Mouse (Mus musculus): ENCODE data around the gene Zfp451. TPM values are rescaled to one million over a fixed set of nuclear protein-coding genes. Genes with fewer than 3 reads are reported as not detected.
A peak's percentile ranks its signal among the peaks of the same experiment; 100 is the strongest.
"Not testable (repeated sequence)": the region's sequence is repeated elsewhere in the genome, so short reads cannot be mapped to it uniquely, and the experiment has no call there.

Zfp451 gene
- total RNA-seq (2021) = 10 to 100 TPM; 59.9 to 64.7 TPM
- long read RNA-seq, experiment 1, full-length matches to known transcripts = 28 of 45 reads
- long read RNA-seq, experiment 1, partial matches to known transcripts = 8 of 45 reads
- long read RNA-seq, experiment 1, other reads (novel, unspliced or antisense) = 9 of 45 reads
- long read RNA-seq, experiment 2, full-length matches to known transcripts = 30 of 36 reads
- long read RNA-seq, experiment 2, partial matches to known transcripts = 1 of 36 reads
- long read RNA-seq, experiment 2, other reads (novel, unspliced or antisense) = 5 of 36 reads

DNA sequence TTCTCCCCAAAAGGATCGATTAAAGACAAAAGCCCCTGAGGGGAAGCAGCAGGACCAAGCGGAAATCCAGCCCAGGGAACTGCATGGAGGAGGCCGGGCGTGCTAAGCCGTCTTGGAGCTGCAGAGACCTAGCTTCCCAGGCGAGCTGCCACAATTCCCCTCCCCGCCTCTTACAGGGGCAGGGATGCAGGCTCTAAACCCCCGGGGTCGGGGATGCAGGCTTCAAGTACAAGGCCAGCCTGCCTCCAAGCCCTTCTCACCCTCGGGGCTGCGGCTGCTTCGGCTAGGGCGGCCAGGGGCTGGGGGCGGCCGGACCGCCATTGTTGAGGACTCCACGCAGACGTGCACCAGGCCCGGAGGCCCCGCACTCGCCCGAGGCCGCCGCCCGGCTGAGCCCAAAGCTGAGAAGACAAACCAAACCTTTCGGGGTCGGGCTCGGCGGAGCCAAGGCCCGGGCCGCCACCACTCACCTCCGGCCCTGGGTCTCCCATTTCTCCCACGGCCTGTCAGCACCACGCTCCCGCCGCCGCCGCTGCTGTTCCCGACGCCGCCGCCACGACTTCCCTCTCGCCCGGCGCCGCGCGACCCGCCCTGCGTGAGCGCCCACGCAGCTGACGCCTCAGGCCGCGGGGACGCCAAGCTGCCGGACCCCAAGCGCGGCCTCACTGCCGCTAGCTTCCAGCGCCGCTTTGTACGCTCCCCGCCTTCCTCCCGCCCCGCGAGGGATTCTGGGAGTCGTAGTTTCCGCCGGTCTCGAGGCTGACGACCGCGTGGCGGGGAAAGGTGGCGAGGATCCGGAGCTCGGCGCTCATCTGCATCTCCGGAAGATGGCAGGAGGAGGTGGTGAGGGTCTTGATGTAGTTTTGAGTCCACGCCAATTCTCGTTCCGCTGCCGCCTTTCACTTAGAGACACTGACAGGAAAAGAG lies at the start of gene Zfp451:
Gene Zfp451 (minus strand): TSS at position 728 of the 927 bp plus-strand sequence.
- peak; percentile 91 to 93 for DNase-seq (ENCODE audit: extremely low spot score in 1 of 2, low spot score in 2 of 2)
- peak within 1 kb of the TSS; percentile 84 for H3K4me3 ChIP-seq
- TF ChIP-seq CTCF (IDR thresholded peaks at IDR 0.05) = peak; percentile 44
- peak within 1 kb of the TSS; percentile 95 for H3K27ac ChIP-seq
- intact Hi-C loops (cut with DNase I) = no loop called here

DNA sequence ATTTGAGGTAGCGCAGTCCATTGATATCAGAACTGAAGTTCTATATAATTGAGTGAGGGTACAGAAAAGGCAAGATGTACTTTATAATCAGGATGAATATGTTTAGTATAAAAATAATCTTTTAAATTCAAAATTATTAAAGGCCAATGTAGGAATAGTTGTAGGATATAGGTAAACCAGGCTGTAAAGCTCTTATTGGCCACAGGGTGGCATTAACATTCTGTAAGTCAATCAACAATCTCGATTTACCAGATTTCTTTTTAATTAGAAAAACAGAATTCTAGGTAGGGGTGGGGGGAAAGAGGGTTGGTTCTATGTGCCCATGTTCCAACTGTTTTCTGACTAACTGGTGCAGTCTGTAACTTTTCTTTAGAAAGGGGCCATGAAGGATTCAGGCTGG lies 32.4 kb upstream of the Zfp451 start:
- no peak overlapping the region for H3K4me3 ChIP-seq
- peak; percentile 37 for TF ChIP-seq CTCF (IDR thresholded peaks at IDR 0.05)
- intact Hi-C loops (cut with DNase I) = no loop called here

DNA sequence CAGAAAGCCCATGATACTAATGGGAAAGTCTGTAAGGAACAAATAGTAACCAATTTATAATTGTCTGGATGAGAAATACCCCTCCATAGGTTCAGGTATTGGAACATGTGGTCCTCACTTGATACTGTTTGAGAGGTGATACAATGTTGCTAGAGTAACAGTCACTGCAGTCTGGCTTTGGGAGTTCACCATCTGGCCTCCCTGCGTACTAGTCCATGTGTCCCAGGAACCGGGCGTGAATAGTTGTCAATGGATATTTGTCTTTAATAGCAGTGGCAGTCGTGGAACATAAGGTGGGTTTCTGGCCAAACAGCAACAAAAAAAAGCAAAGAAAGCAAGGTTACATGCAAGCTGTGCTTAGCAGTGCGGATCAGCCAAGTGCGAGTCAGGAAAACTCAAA lies 29.4 kb upstream of the Zfp451 start:
- no peak for TF ChIP-seq CTCF (IDR thresholded peaks at IDR 0.05)
- Histone ChIP-seq H3K4me3 (no peak overlapping the region), H3K27ac (no peak overlapping the region)
- no peak for DNase-seq (ENCODE audit: extremely low spot score in 1 of 2, low spot score in 2 of 2)
- intact Hi-C loops (cut with DNase I) = no loop called here

More for the DNA sequence above, 32.4 kb upstream of the Zfp451 start:
- no peak overlapping the region for H3K27ac ChIP-seq
- DNase-seq (ENCODE audit: extremely low spot score in 1 of 2, low spot score in 2 of 2) = no peak

DNA sequence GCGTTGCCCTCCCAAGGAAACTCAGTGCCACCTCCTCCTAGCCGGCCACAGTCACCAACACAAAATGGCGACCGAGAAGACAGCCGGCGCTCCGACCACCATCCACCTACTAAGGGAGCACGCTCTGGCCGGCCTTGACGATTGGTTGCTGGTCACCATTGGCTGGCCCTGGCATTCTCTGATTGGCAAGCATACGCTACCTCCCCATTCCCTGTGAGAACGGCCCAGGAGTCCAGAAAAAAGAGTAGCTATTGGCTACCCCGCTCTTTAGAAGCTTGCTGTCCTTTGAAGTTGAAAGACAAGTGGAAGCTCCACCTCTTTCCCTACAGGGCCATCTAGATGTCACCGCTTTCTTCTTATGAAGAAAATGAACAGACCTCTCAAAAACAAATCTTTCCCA lies 24.6 kb upstream of the Zfp451 start:
- H3K27ac ChIP-seq; H3K4me3 ChIP-seq; intact Hi-C loops (cut with DNase I); DNase-seq (ENCODE audit: extremely low spot score in 1 of 2, low spot score in 2 of 2): not testable (repeated sequence)

DNA sequence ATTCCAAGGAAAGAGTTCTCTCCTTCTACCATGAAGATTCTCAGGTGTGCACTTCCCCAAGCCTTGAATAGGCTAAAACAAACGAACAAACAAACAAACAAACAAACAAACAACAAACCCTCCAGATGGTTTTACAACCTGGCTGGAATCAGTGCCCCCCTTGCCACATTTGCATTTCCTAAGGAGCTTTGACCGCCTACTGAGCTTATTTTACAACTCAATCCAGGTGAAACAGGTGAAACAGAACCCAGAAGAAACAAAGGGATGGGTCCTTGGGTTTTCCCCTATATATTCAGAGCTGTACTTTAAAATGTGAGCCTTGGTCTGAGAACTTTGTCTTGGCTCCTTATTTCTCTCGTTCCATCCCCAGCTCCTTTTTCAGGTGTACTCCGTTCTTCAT lies 16.2 kb upstream of the Zfp451 start:
- no peak for DNase-seq (ENCODE audit: extremely low spot score in 1 of 2, low spot score in 2 of 2)
- Histone ChIP-seq H3K4me3 (no peak overlapping the region), H3K27ac (no peak overlapping the region)
- no peak for TF ChIP-seq CTCF (IDR thresholded peaks at IDR 0.05)
- intact Hi-C loops (cut with DNase I) = no loop called here

DNA sequence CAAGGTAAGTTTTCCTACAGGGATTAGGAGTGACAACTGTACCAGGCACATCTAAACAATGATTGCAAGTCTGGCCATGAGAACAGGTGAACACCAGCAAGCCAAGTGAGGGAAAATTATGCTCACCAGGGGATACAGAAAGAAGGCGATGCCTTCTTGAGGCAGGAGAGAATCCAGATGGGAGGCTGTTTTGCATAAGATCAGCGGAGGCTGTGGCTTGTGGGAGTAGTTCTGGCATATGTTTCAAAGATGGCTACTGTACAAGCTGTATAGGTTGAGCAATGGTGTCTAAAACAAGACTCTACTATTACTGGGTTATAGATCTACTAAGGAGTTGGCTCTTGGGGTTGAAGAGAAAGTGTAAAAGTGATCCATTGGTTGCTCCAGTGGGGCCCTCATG lies 3.5 kb upstream of the Zfp451 start:
- no peak for TF ChIP-seq CTCF (IDR thresholded peaks at IDR 0.05)
- intact Hi-C loops (cut with DNase I) = no loop called here
- no peak overlapping the region for H3K4me3 ChIP-seq
- no peak for DNase-seq (ENCODE audit: extremely low spot score in 1 of 2, low spot score in 2 of 2)
- H3K27ac ChIP-seq = no peak overlapping the region; the same call in 1 of the 2 replicates

DNA sequence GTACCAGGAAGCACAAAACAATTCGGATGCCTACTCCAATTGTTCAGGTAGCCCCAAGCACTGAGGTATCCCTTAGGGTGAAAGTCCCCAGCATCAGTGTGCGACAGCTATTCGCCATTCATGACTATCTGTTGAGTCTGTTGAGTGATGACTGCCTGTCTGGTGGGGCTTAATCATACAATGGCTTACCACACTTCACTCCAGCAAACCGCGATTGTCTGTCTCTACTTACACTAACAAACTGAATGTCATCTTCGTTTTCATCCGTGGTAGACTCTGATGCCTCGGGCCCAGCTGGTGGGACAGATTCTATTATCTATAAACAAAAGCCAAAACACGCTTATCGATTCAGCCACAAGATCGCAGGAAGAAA lies 914 bp downstream of the Zfp451 start:
- intact Hi-C loops (cut with DNase I) = no loop called here
- DNase-seq (ENCODE audit: extremely low spot score in 1 of 2, low spot score in 2 of 2) = no peak
- Histone ChIP-seq H3K4me3 (peak overlapping the region; percentile 84), H3K27ac (peak overlapping the region; percentile 95)
- no peak for TF ChIP-seq CTCF (IDR thresholded peaks at IDR 0.05)

DNA sequence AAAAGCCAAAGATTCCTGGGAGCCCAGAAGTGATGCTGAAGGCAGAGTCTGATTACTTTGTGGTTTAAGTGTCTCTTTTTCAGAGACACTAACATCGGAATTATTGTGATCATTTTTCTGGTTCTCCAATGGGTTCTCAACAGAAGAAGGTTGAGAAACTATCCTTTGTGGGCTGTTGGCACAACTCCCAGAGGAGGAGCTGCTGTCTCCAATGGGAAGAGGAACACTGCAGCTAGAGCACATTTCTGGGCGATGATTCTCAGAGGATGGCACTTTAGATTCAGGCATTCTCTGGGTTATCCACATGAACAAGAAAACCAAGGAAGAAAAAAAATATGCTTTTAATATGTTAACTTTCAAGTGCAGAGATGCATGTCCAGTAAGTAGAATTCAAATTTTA lies 11.1 kb downstream of the Zfp451 start:
- intact Hi-C loops (cut with DNase I) = no loop called here
- Histone ChIP-seq H3K27ac (no peak overlapping the region), H3K4me3 (no peak overlapping the region)
- TF ChIP-seq CTCF (IDR thresholded peaks at IDR 0.05) = no peak
- DNase-seq (ENCODE audit: extremely low spot score in 1 of 2, low spot score in 2 of 2) = no peak

DNA sequence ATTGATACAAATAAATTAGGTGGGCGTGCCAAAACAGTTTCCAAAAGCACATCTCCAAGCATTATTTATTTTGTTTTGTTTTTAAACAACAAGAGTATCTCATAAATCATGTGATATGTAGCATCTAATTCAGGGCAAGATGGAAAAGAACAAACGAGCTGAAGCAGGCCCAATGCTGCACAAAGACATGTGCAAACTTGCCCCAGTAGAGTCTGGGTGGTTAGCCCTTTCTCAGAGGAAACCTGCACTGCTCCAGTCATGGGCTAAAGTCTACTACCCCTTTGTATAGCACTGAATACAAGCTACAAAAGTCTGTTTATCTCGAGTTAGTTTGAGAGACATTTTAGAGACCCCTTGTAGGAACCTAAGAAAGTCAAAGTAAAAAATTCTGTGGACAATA lies 14.8 kb downstream of the Zfp451 start:
- Histone ChIP-seq H3K4me3 (no peak overlapping the region), H3K27ac (no peak overlapping the region)
- TF ChIP-seq CTCF (IDR thresholded peaks at IDR 0.05) = no peak
- DNase-seq (ENCODE audit: extremely low spot score in 1 of 2, low spot score in 2 of 2) = no peak
- intact Hi-C loops (cut with DNase I) = no loop called here

DNA sequence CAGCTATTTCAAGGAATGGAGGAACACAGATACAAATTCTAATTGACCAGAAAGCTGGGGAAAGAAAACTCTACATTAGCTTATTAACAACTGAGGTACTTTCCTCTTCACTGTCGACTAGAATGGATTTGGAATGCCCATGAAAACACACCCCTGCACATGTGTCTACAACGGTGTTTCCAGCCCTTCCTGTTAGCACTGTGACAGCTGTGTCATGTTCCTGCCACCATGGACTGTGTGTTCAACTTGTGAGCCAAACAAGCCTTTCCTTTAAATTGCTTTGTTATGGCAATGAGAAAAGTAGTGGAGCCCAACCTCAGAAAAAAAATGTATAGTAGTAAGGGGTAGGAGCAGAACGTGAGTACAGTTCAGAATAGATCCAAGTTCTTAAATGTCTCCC lies 25.9 kb downstream of the Zfp451 start:
- Histone ChIP-seq H3K4me3 (no peak overlapping the region), H3K27ac (no peak overlapping the region)
- no peak for TF ChIP-seq CTCF (IDR thresholded peaks at IDR 0.05)
- intact Hi-C loops (cut with DNase I) = no loop called here
- no peak for DNase-seq (ENCODE audit: extremely low spot score in 1 of 2, low spot score in 2 of 2)

DNA sequence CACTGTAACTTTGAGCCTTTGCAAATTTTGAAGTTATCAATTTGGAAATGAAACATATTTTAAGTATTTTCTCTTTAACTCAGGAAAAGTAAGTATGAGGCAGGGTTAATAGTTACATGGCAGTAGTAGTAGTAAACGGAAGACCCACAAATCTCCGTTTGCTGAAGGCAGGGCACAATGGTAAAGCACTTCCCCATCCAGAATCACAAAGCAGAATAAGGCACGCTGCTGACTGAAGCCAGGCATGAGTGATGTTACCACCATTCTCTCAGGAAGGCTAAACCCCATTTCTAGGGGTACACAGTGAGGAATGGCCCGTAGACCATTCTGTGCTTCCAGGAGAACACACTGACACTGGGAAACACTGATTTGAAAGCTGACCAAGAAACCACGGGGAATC lies 26.3 kb downstream of the Zfp451 start:
- no peak overlapping the region for H3K4me3 ChIP-seq
- TF ChIP-seq CTCF (IDR thresholded peaks at IDR 0.05) = no peak
- intact Hi-C loops (cut with DNase I) = no loop called here
- H3K27ac ChIP-seq = no peak overlapping the region
- no peak for DNase-seq (ENCODE audit: extremely low spot score in 1 of 2, low spot score in 2 of 2)

DNA sequence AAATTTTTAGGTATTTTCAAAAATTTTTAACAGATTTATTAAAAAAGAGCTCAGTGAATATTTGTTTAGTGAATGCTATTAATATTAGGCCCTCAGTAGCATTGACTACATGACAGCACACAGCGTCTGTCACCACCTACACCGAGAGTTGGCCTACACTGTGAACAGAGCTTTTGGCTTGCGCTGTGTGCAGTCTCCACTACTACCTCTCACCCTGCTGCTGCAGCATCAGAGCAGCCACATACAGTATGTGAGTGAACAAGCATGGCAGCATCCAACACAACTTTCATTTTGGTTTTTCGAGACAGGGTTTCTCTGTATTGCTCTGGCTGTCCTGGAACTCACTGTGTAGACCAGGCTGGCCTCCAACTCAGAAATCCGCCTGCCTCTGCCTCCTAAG lies 29.8 kb downstream of the Zfp451 start:
- Histone ChIP-seq H3K27ac (no peak overlapping the region), H3K4me3 (no peak overlapping the region)
- DNase-seq (ENCODE audit: extremely low spot score in 1 of 2, low spot score in 2 of 2) = no peak
- intact Hi-C loops (cut with DNase I) = no loop called here
- TF ChIP-seq CTCF (IDR thresholded peaks at IDR 0.05) = no peak
